Mouse (Mus musculus): ENCODE data around the gene Gm21976.
A peak's percentile ranks its signal among the peaks of the same experiment; 100 is the strongest.

The Gm21976 gene

GRCm38 (mm10) chr13:98298833-98299758, 19.4 kb downstream of the Gm21976 start:
- peak; percentile 77 for DNase-seq (ENCODE audit: low read depth)

- DNase-seq (ENCODE audit: low read depth), result no peak
Measured at GRCm38 (mm10) chr13:98305257-98305656, 25.6 kb downstream of the Gm21976 start.

DNA sequence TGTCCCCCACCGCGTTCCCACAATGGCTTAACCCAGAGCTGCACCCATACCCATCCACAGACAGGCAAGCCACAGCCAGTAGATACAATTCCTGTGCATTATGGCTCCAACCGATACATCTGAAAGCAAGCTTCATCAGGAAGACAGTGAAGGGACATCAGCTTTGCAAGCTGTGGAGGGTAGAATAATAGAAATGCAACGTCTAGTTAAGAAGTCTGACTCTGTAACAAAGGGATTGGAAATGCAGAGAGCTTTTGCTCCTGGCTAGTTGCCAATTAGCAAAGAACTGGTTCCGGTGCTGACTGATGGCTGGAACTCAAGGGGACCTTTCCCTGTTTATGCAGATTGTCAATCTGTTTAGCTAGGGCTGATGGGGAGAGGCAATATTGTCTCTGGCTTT, 26.7 kb downstream of the Gm21976 start:
- DNase-seq (ENCODE audit: low read depth), result no peak

DNA sequence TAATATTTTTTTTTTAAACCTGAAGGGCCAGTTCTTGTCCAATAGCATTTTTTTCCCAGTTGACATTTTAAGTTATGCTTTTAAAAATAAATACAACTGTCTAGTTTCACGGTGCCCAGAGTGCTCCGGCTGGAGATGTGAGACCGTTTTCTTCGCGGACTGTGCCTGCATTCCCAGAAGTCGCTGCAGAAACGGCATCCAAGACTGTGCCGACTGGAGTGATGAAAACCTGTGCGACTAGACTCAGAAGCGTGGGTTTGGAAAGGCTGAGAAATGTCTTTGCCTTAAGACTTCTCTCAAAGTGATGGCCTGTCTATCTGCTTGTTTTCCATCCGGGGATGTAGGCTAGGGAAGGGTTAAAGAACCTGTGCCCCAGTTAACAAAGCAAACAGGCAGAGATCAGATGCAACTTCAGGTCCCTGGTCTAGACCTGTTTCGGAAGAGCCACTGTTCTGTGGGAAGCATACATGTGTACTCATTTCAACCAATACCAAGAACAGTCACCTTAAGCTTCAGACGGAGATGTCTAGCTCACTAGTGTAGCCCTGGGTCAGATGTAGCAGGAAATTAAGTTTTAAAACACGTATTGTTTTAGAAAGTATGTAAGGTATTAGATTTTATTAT, 27.3 kb downstream of the Gm21976 start:
- DNase-seq (ENCODE audit: low read depth), result no peak

DNA sequence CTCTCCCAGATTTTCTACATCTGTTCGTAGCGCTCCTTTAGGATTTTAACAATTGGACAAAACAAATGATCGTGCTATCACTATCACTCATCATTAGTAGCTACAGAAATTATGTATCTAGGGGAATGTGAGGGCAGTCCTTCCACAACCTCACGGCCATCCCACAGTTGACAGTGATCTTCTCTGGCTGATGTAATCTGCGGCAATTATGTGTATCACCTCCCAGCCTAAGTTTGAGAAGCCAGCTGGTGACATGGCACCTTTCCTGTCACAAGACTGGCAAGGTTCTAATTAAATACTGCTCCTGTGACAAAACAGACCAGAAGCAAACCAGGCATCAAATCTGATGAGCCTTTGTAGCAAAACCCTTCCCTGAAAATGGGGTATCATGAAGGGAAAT, 28.3 kb downstream of the Gm21976 start:
- no peak for DNase-seq (ENCODE audit: low read depth)

GRCm38 (mm10) chr13:98308724-98309123, 29.0 kb downstream of the Gm21976 start:
- no peak for DNase-seq (ENCODE audit: low read depth)

GRCm38 (mm10) chr13:98311597-98311996, 31.9 kb downstream of the Gm21976 start:
- DNase-seq (ENCODE audit: low read depth), result no peak

DNA sequence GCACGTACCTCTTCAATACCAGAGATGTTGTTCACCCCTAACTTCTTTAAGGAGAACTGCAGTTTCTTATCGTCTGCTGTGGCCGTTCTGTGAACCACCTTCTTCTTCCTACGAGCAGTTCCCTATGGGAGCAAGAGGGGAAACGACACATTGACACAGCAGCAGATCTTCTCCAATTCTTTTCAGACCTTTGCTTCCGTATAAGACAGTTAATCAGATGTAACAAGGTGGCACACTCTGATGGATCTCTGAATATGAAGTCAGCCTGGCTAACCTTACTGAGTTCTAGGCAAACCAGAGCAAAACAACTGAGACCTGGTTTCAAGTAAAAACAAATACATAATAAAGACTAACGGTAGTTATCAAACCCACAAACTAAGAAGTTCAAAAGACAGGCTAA, 33.9 kb downstream of the Gm21976 start:
- no peak for DNase-seq (ENCODE audit: low read depth)

GRCm38 (mm10) chr13:98315124-98315523, 35.4 kb downstream of the Gm21976 start:
- no peak for DNase-seq (ENCODE audit: low read depth)

GRCm38 (mm10) chr13:98316140-98316479, 36.4 kb downstream of the Gm21976 start:
- no peak for DNase-seq (ENCODE audit: low read depth)

DNA sequence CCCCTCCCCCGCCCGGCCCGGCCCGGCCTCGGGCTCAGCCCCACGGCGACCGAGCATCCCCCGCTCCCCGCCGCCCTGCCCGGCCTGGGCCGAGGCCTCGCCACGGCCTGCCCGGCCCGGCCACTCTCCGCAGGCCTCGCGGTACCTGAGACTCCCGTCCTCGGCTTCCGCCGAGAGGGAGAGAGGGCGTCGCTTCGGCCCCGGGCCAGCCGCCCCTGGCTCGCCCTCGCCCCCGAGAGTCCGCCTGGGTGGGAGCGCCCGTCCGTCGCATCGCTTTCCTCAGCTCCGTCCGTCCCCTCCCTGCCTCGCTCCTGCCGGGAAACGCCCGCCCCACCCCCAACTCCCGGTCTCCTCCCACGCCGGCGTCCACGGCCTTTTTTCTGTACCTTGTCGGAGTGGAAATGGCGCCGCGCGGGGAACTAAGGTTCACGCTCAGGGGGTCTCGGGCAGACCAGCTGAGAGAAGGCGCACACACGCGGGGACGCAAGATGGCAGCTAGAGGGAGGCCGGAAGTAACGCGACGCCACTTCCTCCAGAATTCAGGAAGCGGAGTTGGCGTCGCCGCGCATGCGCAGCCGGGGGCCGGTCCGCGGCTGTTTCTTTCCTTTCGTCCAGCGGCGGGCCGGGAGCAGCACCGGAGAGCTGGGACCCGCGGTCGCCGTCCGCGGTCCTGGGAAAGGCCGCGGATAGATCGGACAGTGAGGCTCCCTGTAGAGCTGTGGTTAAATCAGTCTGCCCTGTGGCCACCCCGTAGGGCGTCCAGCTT, 37.0 kb downstream of the Gm21976 start, which contains the start of gene Btf3:
Gene Btf3, minus strand, starts transcription at position 527 of the 766 bp plus-strand sequence.
- DNase-seq (ENCODE audit: low read depth), result peak; percentile 94

DNA sequence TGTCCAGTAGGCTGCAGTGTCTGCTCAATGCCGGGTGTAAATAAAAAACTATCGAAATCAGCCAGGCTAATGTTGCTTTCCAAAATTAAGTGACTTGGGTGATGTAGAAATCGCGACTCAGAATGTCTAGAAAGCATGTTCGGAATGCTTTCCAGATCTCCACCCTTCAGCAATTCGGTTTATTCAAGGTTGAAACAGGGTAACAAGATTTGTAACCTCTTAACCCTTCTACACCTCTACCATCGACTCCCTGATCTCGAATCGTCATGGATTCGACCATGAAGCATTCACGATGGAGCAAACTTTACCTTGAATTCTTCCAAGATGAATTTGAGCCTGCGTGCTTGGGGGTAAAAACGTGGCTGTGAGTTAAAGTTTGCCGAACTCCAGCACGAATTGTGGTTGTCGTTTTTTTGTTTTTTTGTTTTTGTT, 37.6 kb downstream of the Gm21976 start:
- DNase-seq (ENCODE audit: low read depth), result no peak

GRCm38 (mm10) chr13:98317911-98318310, 38.2 kb downstream of the Gm21976 start:
- DNase-seq (ENCODE audit: low read depth), result no peak

GRCm38 (mm10) chr13:98325034-98325433, 45.3 kb downstream of the Gm21976 start:
- DNase-seq (ENCODE audit: low read depth), result no peak

DNA sequence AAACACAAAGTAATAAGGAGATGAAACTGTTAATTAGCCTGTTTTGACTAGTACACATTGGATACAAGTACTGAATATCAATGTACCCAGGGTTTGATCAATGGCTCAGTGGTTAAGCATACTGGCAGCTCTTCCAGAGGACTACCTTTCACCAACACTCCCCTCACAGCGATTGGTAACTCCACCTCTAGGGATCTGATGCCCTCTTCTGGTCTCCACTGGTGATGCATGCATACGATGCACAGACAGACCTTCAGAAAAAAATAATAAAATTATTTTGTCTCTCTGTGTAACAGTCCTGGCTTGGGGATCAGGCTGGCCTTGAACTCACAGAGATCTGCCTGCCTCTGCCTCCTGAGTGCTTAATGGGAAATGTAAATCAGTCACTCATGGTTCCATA, 52.4 kb downstream of the Gm21976 start:
- DNase-seq (ENCODE audit: low read depth), result peak; percentile 45

DNA sequence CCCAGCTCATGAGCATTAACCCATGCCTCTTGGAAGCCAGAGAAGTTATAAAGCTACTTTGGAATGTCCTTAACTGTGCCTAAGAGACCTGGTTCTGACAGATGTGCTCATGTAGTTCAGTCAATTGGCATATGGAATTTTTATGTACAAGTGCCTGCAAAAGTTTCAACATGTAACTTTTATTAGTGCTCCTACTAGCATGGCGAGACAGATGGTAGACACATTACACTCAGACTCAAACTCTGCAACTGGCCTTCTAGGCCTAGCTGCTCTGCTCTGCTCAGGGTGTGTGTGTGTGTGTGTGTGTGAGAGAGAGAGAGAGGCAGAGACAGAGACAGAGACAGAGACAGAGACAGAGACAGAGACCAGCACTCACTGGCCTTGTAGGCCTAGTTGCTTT, 56.5 kb downstream of the Gm21976 start:
- no peak for DNase-seq (ENCODE audit: low read depth)

GRCm38 (mm10) chr13:98340506-98340905, 60.8 kb downstream of the Gm21976 start:
- DNase-seq (ENCODE audit: low read depth), result no peak

DNA sequence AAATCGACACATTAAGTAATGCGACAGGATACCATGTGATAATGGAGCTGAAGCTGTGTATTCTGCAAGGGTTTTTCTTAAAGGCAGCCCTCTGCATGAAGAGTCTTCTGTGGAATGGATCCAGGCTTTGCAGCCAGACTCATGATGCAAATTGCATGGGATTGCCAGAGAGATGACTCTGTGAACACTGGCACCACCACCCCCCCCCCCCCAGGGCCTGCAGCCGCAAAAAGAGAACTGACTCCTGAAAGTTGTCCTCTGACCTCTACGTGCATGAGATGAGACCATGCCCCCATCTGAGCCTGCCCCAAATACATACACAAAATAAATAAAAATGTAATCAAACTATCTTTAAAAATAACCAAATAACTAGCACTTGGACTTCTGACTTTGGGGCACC, 69.8 kb downstream of the Gm21976 start:
- DNase-seq (ENCODE audit: low read depth), result no peak

GRCm38 (mm10) chr13:98351527-98351926, 71.8 kb downstream of the Gm21976 start:
- DNase-seq (ENCODE audit: low read depth), result no peak

DNA sequence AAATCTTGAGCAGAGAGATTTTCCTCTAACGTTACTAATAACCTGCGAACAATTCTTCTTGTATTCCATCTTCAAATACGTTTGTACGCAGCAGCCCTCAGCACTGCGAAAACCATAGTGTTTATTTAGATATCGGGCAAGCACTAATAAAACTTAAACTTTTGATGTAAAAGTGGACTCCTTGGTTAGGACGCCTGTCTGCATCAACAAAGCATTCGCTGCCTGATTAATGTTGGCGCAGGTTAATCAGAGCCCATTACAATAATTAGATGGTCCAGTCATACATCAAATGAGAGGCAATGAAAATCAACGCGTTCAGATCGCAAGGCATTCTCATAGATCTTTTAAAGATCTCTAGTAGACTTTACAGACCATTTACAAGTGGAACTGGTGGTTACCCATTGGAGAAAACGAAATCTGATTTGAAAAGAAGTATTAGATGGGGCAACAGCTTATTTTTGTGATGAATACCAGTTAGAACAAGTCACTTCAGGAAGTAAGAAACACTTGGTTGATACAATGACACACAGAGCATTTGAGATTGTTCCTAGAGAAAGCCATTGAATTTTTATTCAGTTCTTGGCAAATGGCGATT, 72.8 kb downstream of the Gm21976 start:
- DNase-seq (ENCODE audit: low read depth), result no peak

DNA sequence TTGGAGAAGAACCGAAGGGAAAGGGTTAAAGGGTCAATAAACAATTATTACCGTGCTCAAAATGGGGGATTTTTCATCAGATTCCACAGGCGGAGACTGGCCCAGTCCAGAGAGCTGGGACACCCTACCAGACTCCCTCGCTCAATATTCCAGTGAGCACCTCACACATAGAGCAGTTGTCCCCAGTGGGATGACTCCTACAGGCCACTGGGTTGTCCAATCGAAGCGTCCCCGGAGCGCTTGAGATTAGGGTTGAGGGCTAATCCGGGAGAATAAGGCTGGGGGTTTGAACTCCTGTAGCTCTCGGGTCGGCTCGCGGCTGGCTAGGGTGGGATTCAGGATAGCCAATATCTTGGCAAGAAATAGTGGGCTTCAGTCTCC, 74.0 kb downstream of the Gm21976 start:
- no peak for DNase-seq (ENCODE audit: low read depth)

- DNase-seq (ENCODE audit: low read depth), result no peak
Measured at GRCm38 (mm10) chr13:98354090-98354801, 74.6 kb downstream of the Gm21976 start, which contains the start of gene Foxd1. Gene Foxd1, plus strand, starts transcription at chr13:98354242.
